Mouse (Mus musculus): Measurements from ENCODE around the gene Phykpl. TPM values are rescaled to one million over a fixed set of nuclear protein-coding genes. Genes with fewer than 3 reads are reported as not detected.
"Not testable (repeated sequence)": the region's sequence is repeated elsewhere in the genome, so short reads cannot be mapped to it uniquely, and the experiment has no call there.

Gene Phykpl
- polyA plus RNA-seq, 1 experiment from 2014 or later: 11.0 TPM

DNA sequence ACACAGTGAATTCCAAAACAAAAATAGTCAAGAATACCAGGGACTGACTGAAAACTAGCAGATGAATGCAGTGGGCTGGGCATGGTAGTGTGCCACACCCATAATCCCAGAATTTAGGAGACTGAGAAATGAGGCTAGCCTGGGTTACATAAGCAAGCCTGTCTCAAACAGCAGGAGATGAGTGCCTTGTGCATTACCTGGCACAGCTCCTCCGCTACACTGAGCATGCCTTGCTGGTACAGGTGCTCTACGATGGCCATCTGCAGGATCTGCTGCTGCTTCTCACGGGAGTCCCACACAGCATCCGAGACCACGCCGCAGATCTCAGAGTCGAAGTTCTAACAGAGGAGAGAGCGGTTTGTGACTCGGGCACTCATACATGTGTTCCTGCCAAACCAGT lies 42.9 kb downstream of the Phykpl start:
- Histone ChIP-seq H3K36me3 (ENCODE audit: control insufficient read depth, insufficient read depth, low read length) (peaks cover 23% of the 10 kb centered on the region), H3K4me3 (ENCODE audit: low read depth, low read length) (no peak overlapping the region), H3K27me3 (ENCODE audit: control insufficient read depth, insufficient read depth, low read length) (no peaks in the 10 kb centered on the region), H3K9ac (ENCODE audit: low read length) (no peak overlapping the region), H3K27ac (ENCODE audit: low read depth, low read length) (no peak overlapping the region), H3K9me3 (ENCODE audit: control insufficient read depth, low read length) (no peaks in the 10 kb centered on the region), H3K4me1 (ENCODE audit: control insufficient read depth, insufficient read depth, low read length) (no peaks in the 10 kb centered on the region), H3K4me2 (ENCODE audit: low read depth) (no peak overlapping the region)
- DNase-seq (ENCODE audit: low spot score) (no peak), ATAC-seq (ENCODE audit: insufficient read depth, low FRiP score, low TSS enrichment) (no peak)
- 94% methylated on average over 9 of the region's 9 CpGs for WGBS

DNA sequence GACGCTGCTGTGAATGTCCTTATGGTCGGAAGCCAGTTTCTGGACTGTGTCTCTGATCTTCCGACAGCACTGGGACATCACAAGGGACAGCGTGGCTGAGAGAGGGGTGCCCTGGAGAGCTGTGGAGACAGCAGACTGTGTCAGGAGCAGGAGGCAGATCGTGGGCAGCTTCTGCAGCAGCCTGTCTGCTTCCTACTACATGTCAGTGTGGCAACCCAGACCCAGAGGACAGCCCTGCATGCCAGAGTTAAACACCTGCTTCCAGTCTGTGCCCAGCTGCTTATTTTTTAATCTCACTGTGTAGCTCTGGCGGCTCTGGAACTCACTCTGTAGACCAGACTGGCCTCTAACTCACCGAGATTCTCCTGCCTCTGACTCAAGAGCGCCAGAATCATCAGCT lies 43.4 kb downstream of the Phykpl start:
- no peak overlapping the region for H3K4me3 ChIP-seq (ENCODE audit: low read depth, low read length)
- DNase-seq (ENCODE audit: low spot score) (no peak), ATAC-seq (ENCODE audit: insufficient read depth, low FRiP score, low TSS enrichment) (no peak)
- no peaks in the 10 kb centered on the region for H3K9me3 ChIP-seq (ENCODE audit: control insufficient read depth, low read length)
- no peaks in the 10 kb centered on the region for H3K27me3 ChIP-seq (ENCODE audit: control insufficient read depth, insufficient read depth, low read length)
- H3K4me1 ChIP-seq (ENCODE audit: control insufficient read depth, insufficient read depth, low read length): no peaks in the 10 kb centered on the region
- H3K9ac ChIP-seq (ENCODE audit: low read length): no peak overlapping the region
- no peak overlapping the region for H3K4me2 ChIP-seq (ENCODE audit: low read depth)
- H3K27ac ChIP-seq (ENCODE audit: low read depth, low read length): no peak overlapping the region
- H3K36me3 ChIP-seq (ENCODE audit: control insufficient read depth, insufficient read depth, low read length): peaks cover 23% of the 10 kb centered on the region
- 90% methylated on average over 8 of the region's 8 CpGs for WGBS

GRCm38 (mm10) chr11:51629651-51630314 lies 45.2 kb downstream of the Phykpl start:
- no peaks in the 10 kb centered on the region for H3K27me3 ChIP-seq (ENCODE audit: control insufficient read depth, insufficient read depth, low read length)
- H3K9ac ChIP-seq (ENCODE audit: low read length): no peak overlapping the region
- H3K36me3 ChIP-seq (ENCODE audit: control insufficient read depth, insufficient read depth, low read length): peaks cover 11% of the 10 kb centered on the region; the same call in 1 of the 2 replicates
- no peaks in the 10 kb centered on the region for H3K4me1 ChIP-seq (ENCODE audit: control insufficient read depth, insufficient read depth, low read length)
- DNase-seq (ENCODE audit: low spot score) (no peak), ATAC-seq (ENCODE audit: insufficient read depth, low FRiP score, low TSS enrichment) (no peak)
- H3K4me3 ChIP-seq (ENCODE audit: low read depth, low read length): no peak overlapping the region
- no peak overlapping the region for H3K27ac ChIP-seq (ENCODE audit: low read depth, low read length)
- H3K9me3 ChIP-seq (ENCODE audit: control insufficient read depth, low read length): no peaks in the 10 kb centered on the region
- no peak overlapping the region for H3K4me2 ChIP-seq (ENCODE audit: low read depth)
- WGBS: 84% methylated on average over 15 of the region's 15 CpGs

- ATAC-seq (ENCODE audit: insufficient read depth, low FRiP score, low TSS enrichment): no peak
- peaks cover 3% of the 10 kb centered on the region; the same call in 1 of the 2 replicates for H3K4me1 ChIP-seq (ENCODE audit: control insufficient read depth, insufficient read depth, low read length)
- 90% methylated on average over 6 of the region's 6 CpGs for WGBS
Measured at GRCm38 (mm10) chr11:51632130-51632753, 47.7 kb downstream of the Phykpl start.

DNA sequence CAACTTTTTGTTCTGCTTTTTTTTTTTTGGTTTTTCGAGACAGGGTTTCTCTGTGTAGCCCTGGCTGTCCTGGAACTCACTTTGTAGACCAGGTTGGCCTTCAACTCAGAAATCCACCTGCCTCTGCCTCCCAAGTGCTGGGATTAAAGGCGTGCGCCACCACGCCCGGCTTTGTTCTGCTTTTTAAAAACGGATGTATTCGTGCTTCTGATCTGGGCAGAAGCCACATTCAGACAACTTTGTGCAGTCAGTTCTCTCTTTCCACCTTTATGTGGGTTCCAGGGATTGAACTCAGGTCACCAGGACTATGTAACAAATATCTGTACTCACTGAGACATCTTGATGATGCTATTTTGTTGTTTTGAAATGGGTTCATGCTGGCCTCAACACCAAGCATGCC lies 48.6 kb downstream of the Phykpl start:
- 94% methylated on average over 7 of the region's 7 CpGs for WGBS
- not testable (repeated sequence) for ATAC-seq (ENCODE audit: insufficient read depth, low FRiP score, low TSS enrichment); H3K4me3 ChIP-seq (ENCODE audit: low read depth, low read length); H3K27me3 ChIP-seq (ENCODE audit: control insufficient read depth, insufficient read depth, low read length); H3K36me3 ChIP-seq (ENCODE audit: control insufficient read depth, insufficient read depth, low read length); H3K4me2 ChIP-seq (ENCODE audit: low read depth); DNase-seq (ENCODE audit: low spot score); H3K27ac ChIP-seq (ENCODE audit: low read depth, low read length); H3K9ac ChIP-seq (ENCODE audit: low read length); H3K4me1 ChIP-seq (ENCODE audit: control insufficient read depth, insufficient read depth, low read length); H3K9me3 ChIP-seq (ENCODE audit: control insufficient read depth, low read length)

More at GRCm38 (mm10) chr11:51632130-51632753, 47.7 kb downstream of the Phykpl start:
- no peak for DNase-seq (ENCODE audit: low spot score)
- H3K36me3 ChIP-seq (ENCODE audit: control insufficient read depth, insufficient read depth, low read length): peaks cover 3% of the 10 kb centered on the region; the same call in 1 of the 2 replicates
- H3K27me3 ChIP-seq (ENCODE audit: control insufficient read depth, insufficient read depth, low read length): no peaks in the 10 kb centered on the region
- H3K4me2 ChIP-seq (ENCODE audit: low read depth): no peak overlapping the region
- H3K27ac ChIP-seq (ENCODE audit: low read depth, low read length): no peak overlapping the region
- no peaks in the 10 kb centered on the region for H3K9me3 ChIP-seq (ENCODE audit: control insufficient read depth, low read length)
- H3K4me3 ChIP-seq (ENCODE audit: low read depth, low read length): no peak overlapping the region
- H3K9ac ChIP-seq (ENCODE audit: low read length): no peak overlapping the region

DNA sequence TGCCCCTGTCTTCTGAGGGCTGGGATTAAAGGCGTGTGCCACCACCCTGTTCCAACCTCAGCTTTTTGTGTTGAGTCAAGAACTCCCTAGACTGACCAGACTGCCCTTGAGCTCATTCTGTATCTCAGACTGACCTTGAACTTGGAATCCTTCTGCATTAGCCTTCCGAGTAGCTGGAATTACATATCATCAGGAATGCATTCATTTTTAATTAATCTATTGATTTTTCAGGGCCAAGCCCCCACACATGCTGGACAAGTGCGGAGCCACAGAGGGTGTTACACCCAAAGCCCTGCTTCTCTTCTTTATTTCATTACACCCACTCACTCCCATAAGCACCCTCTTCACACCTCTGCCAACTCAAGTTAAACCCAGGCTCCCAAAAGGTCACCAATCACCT lies 49.2 kb downstream of the Phykpl start:
- peaks cover 3% of the 10 kb centered on the region; the same call in 1 of the 2 replicates for H3K4me1 ChIP-seq (ENCODE audit: control insufficient read depth, insufficient read depth, low read length)
- no peak overlapping the region for H3K4me2 ChIP-seq (ENCODE audit: low read depth)
- ATAC-seq (ENCODE audit: insufficient read depth, low FRiP score, low TSS enrichment): no peak
- no peak overlapping the region for H3K27ac ChIP-seq (ENCODE audit: low read depth, low read length)
- H3K36me3 ChIP-seq (ENCODE audit: control insufficient read depth, insufficient read depth, low read length): no peaks in the 10 kb centered on the region; the same call in 1 of the 2 replicates
- DNase-seq (ENCODE audit: low spot score): no peak
- no peaks in the 10 kb centered on the region for H3K27me3 ChIP-seq (ENCODE audit: control insufficient read depth, insufficient read depth, low read length)
- H3K9ac ChIP-seq (ENCODE audit: low read length): no peak overlapping the region
- WGBS: 93% methylated on average over 3 of the region's 3 CpGs
- H3K9me3 ChIP-seq (ENCODE audit: control insufficient read depth, low read length): no peaks in the 10 kb centered on the region
- H3K4me3 ChIP-seq (ENCODE audit: low read depth, low read length): no peak overlapping the region

GRCm38 (mm10) chr11:51635127-51635524 lies 50.6 kb downstream of the Phykpl start:
- H3K9me3 ChIP-seq (ENCODE audit: control insufficient read depth, low read length): no peaks in the 10 kb centered on the region
- no peaks in the 10 kb centered on the region for H3K27me3 ChIP-seq (ENCODE audit: control insufficient read depth, insufficient read depth, low read length)
- H3K4me2 ChIP-seq (ENCODE audit: low read depth): peak overlapping the region; percentile 77
- H3K4me3 ChIP-seq (ENCODE audit: low read depth, low read length): peak overlapping the region; percentile 74
- 24% methylated on average over 6 of the region's 6 CpGs for WGBS
- H3K4me1 ChIP-seq (ENCODE audit: control insufficient read depth, insufficient read depth, low read length): peaks cover 3% of the 10 kb centered on the region; the same call in 1 of the 2 replicates
- ATAC-seq (ENCODE audit: insufficient read depth, low FRiP score, low TSS enrichment) (no peak), DNase-seq (ENCODE audit: low spot score) (no peak)
- H3K9ac ChIP-seq (ENCODE audit: low read length): peak overlapping the region; percentile 72
- H3K36me3 ChIP-seq (ENCODE audit: control insufficient read depth, insufficient read depth, low read length): no peaks in the 10 kb centered on the region
- H3K27ac ChIP-seq (ENCODE audit: low read depth, low read length): no peak overlapping the region; the same call in 1 of the 2 replicates

DNA sequence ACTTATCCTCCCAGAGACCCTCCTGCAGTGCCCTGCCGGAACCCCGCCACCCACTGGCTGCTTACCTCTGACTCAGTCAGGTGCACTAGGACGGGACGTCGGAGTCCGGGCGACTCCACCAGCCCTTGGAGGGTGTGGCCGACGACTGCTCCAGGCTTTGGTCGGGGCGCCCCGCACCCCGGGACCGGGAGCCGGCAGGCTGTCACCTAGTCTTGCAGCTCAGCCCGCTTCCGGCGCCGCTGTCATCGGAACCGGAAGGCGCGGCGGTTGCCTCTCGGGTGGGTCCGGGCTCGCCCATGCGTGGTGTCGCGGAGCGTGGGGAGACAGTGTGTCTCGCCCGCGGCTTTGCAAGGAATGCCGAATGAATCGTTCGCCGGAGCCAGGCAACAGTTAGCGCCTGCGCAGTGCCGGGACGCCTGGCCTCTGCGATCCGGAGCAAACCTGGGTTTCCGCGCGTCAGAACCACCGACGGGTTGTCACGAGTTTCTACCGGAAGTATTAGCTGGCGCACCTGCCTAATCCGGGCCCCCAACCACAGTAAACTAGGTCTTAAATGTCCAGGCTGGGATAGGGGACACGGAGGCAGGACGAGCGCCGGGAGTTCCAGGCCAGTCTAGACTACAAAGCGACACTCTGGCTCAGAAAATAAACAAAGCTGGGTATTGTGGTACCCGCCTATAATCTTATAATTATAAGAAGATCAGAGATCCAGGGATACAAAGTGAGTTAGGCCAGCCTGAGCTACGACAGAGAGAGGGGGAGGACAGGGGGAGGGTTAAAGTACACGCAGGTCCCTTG lies 51.2 kb downstream of the Phykpl start, which contains the start of gene Rmnd5b:
TSS of gene Rmnd5b (minus strand) at position 372 of the 798 bp plus-strand sequence.
- peak; percentile 87 for DNase-seq (ENCODE audit: low spot score)
- peak within 1 kb of the TSS; percentile 49; the same call in 1 of the 2 replicates for H3K27ac ChIP-seq (ENCODE audit: low read depth, low read length)
- ATAC-seq (ENCODE audit: insufficient read depth, low FRiP score, low TSS enrichment): peak; percentile 78
- H3K9ac ChIP-seq (ENCODE audit: low read length): peak within 1 kb of the TSS; percentile 72
- peaks cover 3% of the 10 kb centered on the region; the same call in 1 of the 2 replicates for H3K4me1 ChIP-seq (ENCODE audit: control insufficient read depth, insufficient read depth, low read length)
- under 1% methylated on average over 61 of the region's 61 CpGs for WGBS
- H3K9me3 ChIP-seq (ENCODE audit: control insufficient read depth, low read length): no peaks in the 10 kb centered on the region
- no peaks in the 10 kb centered on the region for H3K27me3 ChIP-seq (ENCODE audit: control insufficient read depth, insufficient read depth, low read length)
- H3K4me3 ChIP-seq (ENCODE audit: low read depth, low read length): peak within 1 kb of the TSS; percentile 74
- H3K4me2 ChIP-seq (ENCODE audit: low read depth): peak within 1 kb of the TSS; percentile 77
- no peaks in the 10 kb centered on the region for H3K36me3 ChIP-seq (ENCODE audit: control insufficient read depth, insufficient read depth, low read length)
